Mouse (Mus musculus): Measurements from ENCODE around the gene Skiv2l. TPM values are rescaled to one million over a fixed set of nuclear protein-coding genes. Genes with fewer than 3 reads are reported as not detected.
"Not testable (repeated sequence)": the region's sequence is repeated elsewhere in the genome, so short reads cannot be mapped to it uniquely, and the experiment has no call there.

Skiv2l gene
- polyA plus RNA-seq, 1 experiment from 2014 or later: 45.9 TPM

DNA sequence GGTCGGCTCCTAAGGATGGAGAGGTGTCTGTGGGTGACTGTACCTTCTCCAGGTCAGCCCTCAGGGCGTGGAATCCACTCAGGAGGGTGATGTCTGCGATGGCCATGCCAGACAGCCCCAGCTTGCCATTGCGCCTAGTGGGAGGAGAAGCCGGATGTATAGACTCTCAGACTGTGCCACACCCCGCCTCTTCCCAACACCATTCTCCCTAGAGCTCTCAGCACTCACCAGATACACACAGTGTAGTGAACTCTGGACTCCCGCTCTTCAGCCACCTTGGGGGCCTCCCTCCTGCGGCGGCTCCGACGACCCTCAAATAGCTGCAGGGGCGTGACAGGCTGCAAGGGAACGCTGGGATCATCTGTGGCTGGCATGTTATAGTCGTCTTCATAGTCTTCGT lies 38.7 kb downstream of the Skiv2l start:
- ATAC-seq (replicated peaks; ENCODE audit: low FRiP score, low TSS enrichment, low read depth) (no peak), DNase-seq (ENCODE audit: low spot score) (no peak)
- H3K27ac ChIP-seq (ENCODE audit: low read depth): no peak overlapping the region
- no peaks in the 10 kb centered on the region for H3K4me1 ChIP-seq (replicated peaks; ENCODE audit: control insufficient read depth, insufficient read depth, low read length)
- no peaks in the 10 kb centered on the region for H3K27me3 ChIP-seq (replicated peaks; ENCODE audit: control insufficient read depth, insufficient read depth, low read length)
- H3K9me3 ChIP-seq (ENCODE audit: control insufficient read depth, low read length): no peaks in the 10 kb centered on the region
- H3K4me3 ChIP-seq (ENCODE audit: low read depth, low read length): no peak overlapping the region
- 66% methylated on average over 15 of the region's 15 CpGs for WGBS
- H3K4me2 ChIP-seq (ENCODE audit: low read length): no peak overlapping the region
- H3K9ac ChIP-seq (ENCODE audit: low read length): no peak overlapping the region
- no peaks in the 10 kb centered on the region for H3K36me3 ChIP-seq (ENCODE audit: control insufficient read depth, insufficient read depth, low read length)

DNA sequence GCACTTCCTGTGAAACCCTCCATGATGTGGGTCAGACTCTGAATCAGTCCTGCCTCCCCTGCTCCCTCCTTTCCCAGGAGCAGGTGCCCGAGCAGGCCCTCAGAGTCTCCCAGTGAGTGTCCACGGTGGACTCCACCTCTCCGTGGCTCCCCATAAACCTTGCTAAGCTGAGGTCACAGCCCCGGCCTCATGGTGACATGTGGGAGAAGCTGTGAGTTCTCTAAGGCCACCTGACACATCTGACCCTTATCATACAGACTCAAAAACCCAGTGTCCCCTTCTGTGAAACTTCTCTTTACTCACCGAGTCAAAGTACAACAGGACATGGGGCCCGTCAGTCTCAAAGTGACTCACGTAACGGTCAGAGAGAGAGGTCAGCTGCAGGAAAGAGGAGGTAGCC lies 39.2 kb downstream of the Skiv2l start:
- H3K4me2 ChIP-seq (ENCODE audit: low read length); H3K27ac ChIP-seq (ENCODE audit: low read depth); ATAC-seq (replicated peaks; ENCODE audit: low FRiP score, low TSS enrichment, low read depth); H3K4me1 ChIP-seq (replicated peaks; ENCODE audit: control insufficient read depth, insufficient read depth, low read length); H3K27me3 ChIP-seq (replicated peaks; ENCODE audit: control insufficient read depth, insufficient read depth, low read length); H3K4me3 ChIP-seq (ENCODE audit: low read depth, low read length); H3K36me3 ChIP-seq (ENCODE audit: control insufficient read depth, insufficient read depth, low read length); H3K9ac ChIP-seq (ENCODE audit: low read length); H3K9me3 ChIP-seq (ENCODE audit: control insufficient read depth, low read length); DNase-seq (ENCODE audit: low spot score): not testable (repeated sequence)
- WGBS: 77% methylated on average over 8 of the region's 8 CpGs

DNA sequence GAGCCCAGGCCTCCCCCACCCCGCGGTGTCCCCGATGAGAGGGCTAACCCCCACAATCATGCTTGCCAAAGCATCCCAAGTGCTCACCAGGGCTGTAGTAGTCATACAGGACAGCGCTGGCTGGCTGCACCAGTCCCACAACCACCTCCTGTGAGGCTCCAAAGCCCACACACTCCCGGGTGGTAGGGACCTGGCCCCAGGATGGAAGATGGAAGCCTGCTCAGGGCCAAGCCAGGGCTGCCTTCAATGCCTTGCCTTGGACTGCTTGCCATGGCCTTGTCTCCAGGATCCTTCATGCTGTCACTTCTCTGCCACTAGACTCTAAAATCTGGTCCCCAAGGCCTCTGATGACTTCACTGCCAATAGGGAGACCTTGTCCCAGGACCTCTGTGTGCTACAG lies 39.6 kb downstream of the Skiv2l start:
- not testable (repeated sequence) for H3K36me3 ChIP-seq (ENCODE audit: control insufficient read depth, insufficient read depth, low read length); H3K27ac ChIP-seq (ENCODE audit: low read depth); ATAC-seq (replicated peaks; ENCODE audit: low FRiP score, low TSS enrichment, low read depth); H3K4me3 ChIP-seq (ENCODE audit: low read depth, low read length); H3K9ac ChIP-seq (ENCODE audit: low read length); H3K9me3 ChIP-seq (ENCODE audit: control insufficient read depth, low read length); H3K27me3 ChIP-seq (replicated peaks; ENCODE audit: control insufficient read depth, insufficient read depth, low read length); H3K4me2 ChIP-seq (ENCODE audit: low read length); DNase-seq (ENCODE audit: low spot score); H3K4me1 ChIP-seq (replicated peaks; ENCODE audit: control insufficient read depth, insufficient read depth, low read length)
- WGBS: 78% methylated on average over 5 of the region's 5 CpGs

DNA sequence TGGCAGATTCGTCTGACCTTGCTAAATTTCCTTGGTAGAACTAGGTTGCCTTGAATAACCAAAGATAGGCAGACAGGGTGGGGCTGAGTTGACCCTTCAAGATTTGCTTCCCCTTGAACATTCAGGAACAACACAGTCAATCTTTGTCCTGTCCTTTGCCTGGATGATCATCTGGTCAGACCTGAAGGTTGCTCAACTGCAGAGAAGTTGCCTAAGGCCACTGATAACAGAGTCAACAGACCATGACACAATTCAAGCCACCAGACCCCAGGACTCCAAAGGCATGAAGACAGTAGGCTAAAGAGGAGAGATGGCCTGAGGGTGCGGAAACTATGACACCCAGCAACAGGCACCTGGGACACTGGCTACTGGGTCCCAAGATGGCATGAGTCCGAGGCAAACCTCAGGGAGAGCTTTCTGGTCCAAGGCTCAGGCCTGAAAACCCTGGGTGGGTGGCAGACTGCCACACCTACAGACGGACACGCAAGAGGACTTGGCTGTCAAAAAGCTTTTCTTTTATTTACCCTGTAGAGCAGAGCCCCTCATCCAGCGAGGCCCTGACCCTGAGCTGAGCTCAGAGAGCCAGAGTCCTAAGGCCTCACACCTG lies 41.3 kb downstream of the Skiv2l start:
- Histone ChIP-seq H3K36me3 (ENCODE audit: control insufficient read depth, insufficient read depth, low read length) (no peaks in the 10 kb centered on the region), H3K4me2 (ENCODE audit: low read length) (no peak overlapping the region), H3K4me1 (replicated peaks; ENCODE audit: control insufficient read depth, insufficient read depth, low read length) (no peaks in the 10 kb centered on the region), H3K27me3 (replicated peaks; ENCODE audit: control insufficient read depth, insufficient read depth, low read length) (no peaks in the 10 kb centered on the region), H3K4me3 (ENCODE audit: low read depth, low read length) (no peak overlapping the region), H3K9me3 (ENCODE audit: control insufficient read depth, low read length) (no peaks in the 10 kb centered on the region), H3K27ac (ENCODE audit: low read depth) (no peak overlapping the region), H3K9ac (ENCODE audit: low read length) (no peak overlapping the region)
- DNase-seq (ENCODE audit: low spot score): no peak
- ATAC-seq (replicated peaks; ENCODE audit: low FRiP score, low TSS enrichment, low read depth): no peak
- WGBS: 84% methylated on average over 6 of the region's 6 CpGs

DNA sequence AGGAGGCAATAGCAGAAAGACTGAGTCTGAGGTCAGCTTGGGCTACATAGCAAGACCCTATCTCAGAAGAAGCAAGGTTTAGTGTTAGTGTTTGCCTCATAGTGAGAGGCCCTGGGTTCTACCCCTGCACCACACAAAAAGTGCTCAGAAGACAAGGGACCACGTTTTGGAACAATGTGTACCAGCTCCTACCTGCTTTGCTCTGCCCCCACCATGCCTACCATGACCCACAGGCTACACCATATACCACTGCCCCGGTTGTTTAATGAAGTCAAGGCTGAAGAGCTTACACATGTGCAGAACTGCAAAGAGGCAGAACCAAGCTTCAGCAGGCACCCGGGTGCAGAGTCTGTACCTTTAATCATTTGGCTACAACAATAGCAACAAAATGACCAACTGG lies 42.8 kb downstream of the Skiv2l start:
- no peak overlapping the region for H3K9ac ChIP-seq (ENCODE audit: low read length)

DNA sequence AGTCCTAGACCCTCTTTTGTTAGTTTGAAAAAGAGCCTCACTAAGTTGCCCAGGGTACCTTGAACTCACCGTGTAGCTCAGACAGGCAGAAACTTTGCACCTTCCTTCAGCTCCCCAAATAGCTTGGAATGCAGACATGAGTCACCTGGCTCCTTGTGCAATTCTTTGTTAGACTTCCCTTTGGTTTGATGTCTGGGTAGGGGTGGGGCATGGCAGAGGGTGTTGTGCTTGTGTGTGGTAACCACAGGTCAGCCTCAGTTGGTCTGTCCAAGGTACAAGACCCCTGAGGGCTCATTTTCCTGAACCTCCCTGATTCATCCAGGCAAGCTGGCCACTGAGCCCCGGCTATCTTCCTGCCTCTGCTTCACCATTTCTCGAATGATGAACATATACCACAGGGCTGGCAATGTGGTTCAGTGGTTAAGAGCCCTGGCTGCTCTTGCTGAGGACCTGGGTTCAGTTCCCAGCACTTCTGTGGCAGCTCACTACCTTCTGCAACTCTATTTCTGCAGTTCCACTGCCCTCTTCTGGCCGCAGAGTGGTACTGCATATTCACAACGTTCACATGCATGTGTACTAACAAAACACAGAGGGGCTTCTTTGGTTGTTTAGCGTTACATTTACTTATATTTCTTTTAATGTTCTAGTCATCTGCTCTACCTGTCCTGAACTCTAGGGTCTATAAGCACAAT lies 45.0 kb downstream of the Skiv2l start:
- Histone ChIP-seq H3K9me3 (ENCODE audit: control insufficient read depth, low read length) (no peaks in the 10 kb centered on the region), H3K4me3 (ENCODE audit: low read depth, low read length) (no peak overlapping the region), H3K9ac (ENCODE audit: low read length) (no peak overlapping the region), H3K4me1 (replicated peaks; ENCODE audit: control insufficient read depth, insufficient read depth, low read length) (no peaks in the 10 kb centered on the region), H3K36me3 (ENCODE audit: control insufficient read depth, insufficient read depth, low read length) (no peaks in the 10 kb centered on the region), H3K27me3 (replicated peaks; ENCODE audit: control insufficient read depth, insufficient read depth, low read length) (no peaks in the 10 kb centered on the region), H3K27ac (ENCODE audit: low read depth) (no peak overlapping the region), H3K4me2 (ENCODE audit: low read length) (no peak overlapping the region)
- no peak for DNase-seq (ENCODE audit: low spot score)
- 73% methylated on average over 6 of the region's 6 CpGs for WGBS
- ATAC-seq (replicated peaks; ENCODE audit: low FRiP score, low TSS enrichment, low read depth): no peak

More for the DNA sequence above, 42.8 kb downstream of the Skiv2l start:
- H3K36me3 ChIP-seq (ENCODE audit: control insufficient read depth, insufficient read depth, low read length): no peaks in the 10 kb centered on the region
- no peaks in the 10 kb centered on the region for H3K4me1 ChIP-seq (replicated peaks; ENCODE audit: control insufficient read depth, insufficient read depth, low read length)
- H3K9me3 ChIP-seq (ENCODE audit: control insufficient read depth, low read length): no peaks in the 10 kb centered on the region
- DNase-seq (ENCODE audit: low spot score) (no peak), ATAC-seq (replicated peaks; ENCODE audit: low FRiP score, low TSS enrichment, low read depth) (no peak)
- WGBS: 62% methylated on average over 3 of the region's 3 CpGs
- no peak overlapping the region for H3K27ac ChIP-seq (ENCODE audit: low read depth)
- no peak overlapping the region for H3K4me3 ChIP-seq (ENCODE audit: low read depth, low read length)
- H3K4me2 ChIP-seq (ENCODE audit: low read length): no peak overlapping the region
- H3K27me3 ChIP-seq (replicated peaks; ENCODE audit: control insufficient read depth, insufficient read depth, low read length): no peaks in the 10 kb centered on the region

DNA sequence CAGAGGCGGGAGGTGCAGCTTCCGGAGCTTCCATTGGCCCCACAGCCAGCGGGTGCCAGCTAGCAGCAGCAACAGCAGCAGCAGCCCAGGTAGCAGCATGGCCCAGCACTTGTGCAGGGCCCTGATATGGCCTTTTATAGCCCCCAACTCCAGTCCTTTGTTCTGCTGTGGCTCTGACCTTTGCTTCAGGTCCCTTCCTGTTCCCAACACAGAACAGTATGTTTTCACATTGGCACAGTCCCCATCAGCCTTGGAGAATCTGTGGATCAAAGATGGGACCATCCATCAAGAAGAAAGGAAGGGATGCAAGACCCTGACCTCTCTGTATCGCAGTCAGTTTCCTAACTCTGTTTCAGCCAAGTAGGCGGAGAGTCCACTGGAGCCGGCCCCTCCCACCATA lies 45.7 kb downstream of the Skiv2l start, which contains the start of gene Cyp21a1:
Gene Cyp21a1 (minus strand): TSS at position 261 of the 400 bp plus-strand sequence.
- not testable (repeated sequence) for H3K27me3 ChIP-seq (replicated peaks; ENCODE audit: control insufficient read depth, insufficient read depth, low read length); DNase-seq (ENCODE audit: low spot score); ATAC-seq (replicated peaks; ENCODE audit: low FRiP score, low TSS enrichment, low read depth); H3K36me3 ChIP-seq (ENCODE audit: control insufficient read depth, insufficient read depth, low read length); H3K9ac ChIP-seq (ENCODE audit: low read length); H3K4me1 ChIP-seq (replicated peaks; ENCODE audit: control insufficient read depth, insufficient read depth, low read length); H3K4me2 ChIP-seq (ENCODE audit: low read length); H3K4me3 ChIP-seq (ENCODE audit: low read depth, low read length); H3K27ac ChIP-seq (ENCODE audit: low read depth); H3K9me3 ChIP-seq (ENCODE audit: control insufficient read depth, low read length)
- WGBS: 88% methylated on average over 4 of the region's 6 CpGs

DNA sequence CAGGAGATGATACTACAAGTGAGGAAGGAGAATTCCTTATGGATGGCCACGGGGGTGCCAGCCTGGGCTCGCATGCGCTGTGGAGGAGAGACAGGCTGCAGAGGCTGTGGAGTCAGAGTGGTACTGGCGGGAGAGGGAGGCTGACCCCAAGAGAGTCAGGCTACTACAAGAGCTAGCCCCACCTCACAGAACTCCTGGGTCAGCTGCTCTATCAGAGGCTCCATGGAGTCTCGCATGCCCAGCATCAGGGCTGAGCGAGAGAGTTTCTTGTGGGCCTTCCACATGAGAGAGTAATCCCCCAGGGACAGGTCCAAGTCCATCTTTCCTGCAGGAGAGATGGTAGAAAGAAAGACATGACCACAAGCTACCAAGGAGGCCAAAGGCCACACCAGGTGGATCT lies 46.6 kb downstream of the Skiv2l start:
- H3K4me3 ChIP-seq (ENCODE audit: low read depth, low read length); H3K36me3 ChIP-seq (ENCODE audit: control insufficient read depth, insufficient read depth, low read length); ATAC-seq (replicated peaks; ENCODE audit: low FRiP score, low TSS enrichment, low read depth); H3K9ac ChIP-seq (ENCODE audit: low read length); H3K27ac ChIP-seq (ENCODE audit: low read depth); DNase-seq (ENCODE audit: low spot score); H3K4me1 ChIP-seq (replicated peaks; ENCODE audit: control insufficient read depth, insufficient read depth, low read length); H3K9me3 ChIP-seq (ENCODE audit: control insufficient read depth, low read length); H3K27me3 ChIP-seq (replicated peaks; ENCODE audit: control insufficient read depth, insufficient read depth, low read length); H3K4me2 ChIP-seq (ENCODE audit: low read length): not testable (repeated sequence)
- WGBS: 91% methylated on average over 6 of the region's 6 CpGs

DNA sequence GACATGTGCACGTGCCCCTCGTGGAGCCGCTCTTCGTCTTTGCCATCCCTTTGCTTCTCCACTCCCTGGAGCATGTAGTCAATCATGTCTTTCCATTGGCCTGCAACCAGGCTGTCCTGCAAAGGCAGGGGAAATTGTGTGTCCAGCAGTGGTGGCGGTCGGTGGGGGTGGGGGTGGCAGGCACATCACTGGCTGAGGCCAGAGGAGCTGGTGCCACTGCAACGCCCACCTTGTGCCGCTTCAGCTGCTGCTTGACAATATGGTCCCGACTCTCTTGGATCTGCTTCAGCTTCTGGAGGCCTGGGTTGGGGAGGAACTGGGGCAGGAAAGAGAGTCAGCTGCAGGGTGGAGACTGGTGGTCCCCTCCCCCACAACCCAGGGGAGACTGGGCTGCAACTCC lies 47.3 kb downstream of the Skiv2l start:
- H3K4me3 ChIP-seq (ENCODE audit: low read depth, low read length); H3K27me3 ChIP-seq (replicated peaks; ENCODE audit: control insufficient read depth, insufficient read depth, low read length); H3K36me3 ChIP-seq (ENCODE audit: control insufficient read depth, insufficient read depth, low read length); H3K9me3 ChIP-seq (ENCODE audit: control insufficient read depth, low read length); H3K4me2 ChIP-seq (ENCODE audit: low read length); H3K4me1 ChIP-seq (replicated peaks; ENCODE audit: control insufficient read depth, insufficient read depth, low read length); DNase-seq (ENCODE audit: low spot score); ATAC-seq (replicated peaks; ENCODE audit: low FRiP score, low TSS enrichment, low read depth); H3K9ac ChIP-seq (ENCODE audit: low read length); H3K27ac ChIP-seq (ENCODE audit: low read depth): not testable (repeated sequence)
- WGBS: 95% methylated on average over 8 of the region's 9 CpGs
